Mouse (Mus musculus) MEL (cell line): ENCODE results near the gene Nacc2. TPM values are rescaled to one million over a fixed set of nuclear protein-coding genes. Genes with fewer than 3 reads are reported as not detected.

Experiments
- DNase-seq: peaks from one replicate; pipeline ENCODE4 v3.0.0; 2011; ENCODE audit warnings: low read depth, low spot score
- H3K27ac ChIP-seq: 2 replicates; pipeline ENCODE4 v1.5.1; 2012; ENCODE audit warnings: low read depth, mild to moderate bottlenecking, control low read depth, low read length, moderate library complexity; ENCODE audit not compliant: control insufficient read depth
- H3K27me3 ChIP-seq, 2 experiments: fragments of 150-350 bp in 1 of 2; sonication (generic) in 1 of 2; 2 replicates each; pipeline ENCODE4 v1.6.1; 2012; ENCODE audit warnings: low read length in 2 of 2, mild to moderate bottlenecking in 2 of 2, improper control_type of control experiment in 1 of 2, moderate library complexity in 1 of 2; ENCODE audit not compliant: insufficient read depth in 2 of 2, control insufficient read depth in 1 of 2
- H3K36me3 ChIP-seq, 2 experiments: 2 replicates each; pipeline ENCODE4 v1.6.1; 2012 to 2014; ENCODE audit warnings: low read length in 2 of 2, improper control_type of control experiment in 1 of 2, inconsistent platforms in 1 of 2, mild to moderate bottlenecking in 1 of 2; ENCODE audit not compliant: insufficient read depth in 2 of 2, control insufficient read depth in 1 of 2
- H3K4me1 ChIP-seq, 2 experiments: fragments of 150-350 bp in 1 of 2; sonication (generic) in 1 of 2; 2 replicates each; pipeline ENCODE4 v1.6.1; 2012; ENCODE audit warnings: low read length in 2 of 2, improper control_type of control experiment in 1 of 2, mild to moderate bottlenecking in 1 of 2; ENCODE audit not compliant: insufficient read depth in 2 of 2, control insufficient read depth in 1 of 2
- H3K4me3 ChIP-seq, 2 experiments: fragments of 150-350 bp in 1 of 2; sonication (generic) in 1 of 2; 2 replicates each; pipeline ENCODE4 v1.5.1; 2012; ENCODE audit warnings: low read depth in 2 of 2, low read length in 2 of 2, mild to moderate bottlenecking in 2 of 2, moderate library complexity in 2 of 2, control low read depth in 1 of 2, improper control_type of control experiment in 1 of 2; ENCODE audit not compliant: control insufficient read depth in 1 of 2, insufficient read depth in 1 of 2
- H3K79me2 ChIP-seq: 2 replicates; pipeline ENCODE4 v1.6.1; 2012; ENCODE audit warnings: mild to moderate bottlenecking, low read length, moderate library complexity; ENCODE audit not compliant: control insufficient read depth, poor library complexity, insufficient read depth
- H3K9ac ChIP-seq: 2 replicates; pipeline ENCODE4 v1.6.1; 2012; ENCODE audit warnings: low read depth, mild to moderate bottlenecking, control low read depth, low read length, moderate library complexity; ENCODE audit not compliant: control insufficient read depth, poor library complexity, severe bottlenecking
- H3K9me3 ChIP-seq: fragments of 150-350 bp; sonication (generic); replicated peaks from 2 replicates; pipeline ENCODE4 v1.6.1; 2012; ENCODE audit warnings: mild to moderate bottlenecking, low read length, improper control_type of control experiment, moderate library complexity; ENCODE audit not compliant: insufficient read depth
- CHD2 ChIP-seq: IDR thresholded peaks from 2 replicates; pipeline ENCODE4 v1.6.1; 2011; ENCODE audit warnings: low read length, improper control_type of control experiment
- CTCF ChIP-seq, 3 experiments: IDR thresholded peaks in 2 of 3; conservative IDR thresholded peaks in 1 of 3; 2 replicates each; pipeline ENCODE4 v1.5.1; 2011 to 2012; ENCODE audit warnings: low read length in 3 of 3, low read depth in 2 of 3, mild to moderate bottlenecking in 2 of 3, improper control_type of control experiment in 1 of 3, inconsistent platforms in 1 of 3, mixed read lengths in 1 of 3, moderate library complexity in 1 of 3; ENCODE audit not compliant: control insufficient read depth in 1 of 3, insufficient read depth in 1 of 3, poor library complexity in 1 of 3, severe bottlenecking in 1 of 3
- ELF1 ChIP-seq: IDR thresholded peaks from 2 replicates; pipeline ENCODE4 v1.6.1; 2014; ENCODE audit warnings: low read depth, mild to moderate bottlenecking, inconsistent platforms, low read length, improper control_type of control experiment, moderate library complexity
- EP300 ChIP-seq, 2 experiments: IDR thresholded peaks; 2 replicates each; pipeline ENCODE4 v1.6.1; 2011; ENCODE audit warnings: improper control_type of control experiment in 2 of 2, low read length in 2 of 2, low read depth in 1 of 2, mild to moderate bottlenecking in 1 of 2
- ETS1 ChIP-seq: IDR thresholded peaks from 2 replicates; pipeline ENCODE4 v1.6.1; 2012; ENCODE audit warnings: low read depth, mild to moderate bottlenecking, inconsistent platforms, low read length, improper control_type of control experiment, moderate library complexity
- GABPA ChIP-seq: IDR thresholded peaks from 2 replicates; pipeline ENCODE4 v1.6.1; 2012; ENCODE audit warnings: low read depth, mild to moderate bottlenecking, inconsistent platforms, low read length, improper control_type of control experiment, moderate library complexity
- GATA1 ChIP-seq: IDR thresholded peaks from 2 replicates; pipeline ENCODE4 v1.6.1; 2011; ENCODE audit warnings: low read depth, low read length, improper control_type of control experiment
- HCFC1 ChIP-seq: IDR thresholded peaks from 2 replicates; pipeline ENCODE4 v1.6.1; 2012; ENCODE audit warnings: low read depth, mild to moderate bottlenecking, inconsistent platforms, low read length, improper control_type of control experiment, moderate library complexity
- MAFK ChIP-seq: IDR thresholded peaks from 2 replicates; pipeline ENCODE4 v1.6.1; 2011; ENCODE audit warnings: low read depth, mild to moderate bottlenecking, low read length, improper control_type of control experiment, borderline replicate concordance
- MAX ChIP-seq: IDR thresholded peaks from 2 replicates; pipeline ENCODE4 v1.6.1; 2011; ENCODE audit warnings: low read length, improper control_type of control experiment
- MAZ ChIP-seq: IDR thresholded peaks from 2 replicates; pipeline ENCODE4 v1.6.1; 2012; ENCODE audit warnings: low read depth, mild to moderate bottlenecking, inconsistent platforms, low read length, improper control_type of control experiment
- MEF2A ChIP-seq: IDR thresholded peaks from 2 replicates; pipeline ENCODE4 v1.6.1; 2014; ENCODE audit warnings: low read depth, mild to moderate bottlenecking, inconsistent platforms, low read length, improper control_type of control experiment; ENCODE audit not compliant: poor library complexity, insufficient replicate concordance, severe bottlenecking; ENCODE audit errors: extremely low read depth
- MYB ChIP-seq: IDR thresholded peaks from 2 replicates; pipeline ENCODE4 v1.6.1; 2011; ENCODE audit warnings: mild to moderate bottlenecking, low read depth, low read length, improper control_type of control experiment
- POLR2AphosphoS2 ChIP-seq: IDR thresholded peaks from 2 replicates; pipeline ENCODE4 v1.6.1; 2011; ENCODE audit warnings: low read length, improper control_type of control experiment
- RAD21 ChIP-seq: IDR thresholded peaks from 2 replicates; pipeline ENCODE4 v1.6.1; 2011; ENCODE audit warnings: mild to moderate bottlenecking, low read depth, low read length, improper control_type of control experiment
- SIN3A ChIP-seq: IDR thresholded peaks from 2 replicates; pipeline ENCODE4 v1.6.1; 2012; ENCODE audit warnings: low read length, improper control_type of control experiment, inconsistent platforms
- TAL1 ChIP-seq: IDR thresholded peaks from 2 replicates; pipeline ENCODE4 v1.6.1; 2012; ENCODE audit warnings: mild to moderate bottlenecking, inconsistent platforms, low read length, moderate library complexity, mixed read lengths
- TBP ChIP-seq: IDR thresholded peaks from 2 replicates; pipeline ENCODE4 v1.8.0; 2011; ENCODE audit warnings: low read depth, low read length, improper control_type of control experiment
- TCF12 ChIP-seq: IDR thresholded peaks from 2 replicates; pipeline ENCODE4 v1.6.1; 2014; ENCODE audit warnings: low read depth, mild to moderate bottlenecking, inconsistent platforms, low read length, improper control_type of control experiment, moderate library complexity
- UBTF ChIP-seq: IDR thresholded peaks from 2 replicates; pipeline ENCODE4 v1.6.1; 2012; ENCODE audit warnings: low read depth, mild to moderate bottlenecking, inconsistent platforms, low read length, improper control_type of control experiment, moderate library complexity, borderline replicate concordance; ENCODE audit not compliant: insufficient read depth
- USF1 ChIP-seq: IDR thresholded peaks from 2 replicates; pipeline ENCODE4 v1.6.1; 2014; ENCODE audit warnings: low read depth, mild to moderate bottlenecking, inconsistent platforms, low read length, improper control_type of control experiment, moderate library complexity
- USF2 ChIP-seq, 2 experiments: IDR thresholded peaks; 2 replicates each; pipeline ENCODE4 v1.6.1; 2011 to 2012; ENCODE audit warnings: improper control_type of control experiment in 2 of 2, low read length in 2 of 2, borderline replicate concordance in 1 of 2, inconsistent platforms in 1 of 2, low read depth in 1 of 2, mild to moderate bottlenecking in 1 of 2; ENCODE audit not compliant: insufficient read depth in 1 of 2
- ZC3H11A ChIP-seq: IDR thresholded peaks from 2 replicates; pipeline ENCODE4 v1.6.1; 2012; ENCODE audit warnings: low read depth, mild to moderate bottlenecking, inconsistent platforms, low read length, improper control_type of control experiment
- ZKSCAN1 ChIP-seq: IDR thresholded peaks from 2 replicates; pipeline ENCODE4 v1.6.1; 2012; ENCODE audit warnings: low read depth, mild to moderate bottlenecking, inconsistent platforms, low read length, improper control_type of control experiment, moderate library complexity
- polyA plus RNA-seq, 2 experiments: library from polyadenylated mRNA; stranded (reverse) in 1 of 2; unstranded in 1 of 2; fragments of >175 nt in 1 of 2; fragments of >200 nt in 1 of 2; gene quantifications; 2 replicates each; pipeline versions ENCODE4 v1.2.1 to v1.2.4; 2012; ENCODE audit warnings: low replicate concordance in 2 of 2, low read depth in 1 of 2; ENCODE audit not compliant: insufficient read length in 2 of 2, insufficient read depth in 1 of 2, missing spikeins in 1 of 2
- total RNA-seq: library from RNA; depleted of rRNA; stranded (reverse); fragments of 300-350 nt; gene quantifications from 2 replicates; pipeline ENCODE4 v1.2.3, GENCODE M21; 2012

Nacc2 gene
- total and polyA plus RNA-seq, 3 experiments: 0.19 to 1.7 TPM; not detected in 1

DNA sequence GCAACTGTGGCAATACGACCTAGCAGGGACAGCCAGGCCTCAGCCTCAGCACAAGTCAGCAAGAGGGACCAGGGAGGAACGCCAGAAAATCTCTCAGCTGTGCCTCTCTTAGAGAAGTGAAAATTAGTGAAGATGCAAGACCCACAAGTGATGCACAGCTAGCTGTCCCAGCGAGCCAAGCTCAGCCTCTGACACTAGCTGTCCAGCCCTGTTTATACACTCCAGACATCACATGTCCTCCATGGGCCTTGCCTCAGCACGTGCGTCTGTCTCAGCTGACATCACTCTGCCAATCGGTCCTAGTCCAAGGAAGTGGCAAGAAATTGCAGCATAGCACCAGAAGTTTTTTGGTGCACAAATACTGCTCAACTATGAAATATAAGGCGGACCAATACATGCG, 16.0 kb downstream of the Nacc2 start:
- H3K27ac ChIP-seq: no peak overlapping the region
- H3K79me2 ChIP-seq: no peaks in the 10 kb centered on the region
- H3K27me3 ChIP-seq: peaks cover 0 to 2% of the 10 kb centered on the region in 2 experiments; a peak in 2 of 4 replicates
- DNase-seq: no peak
- H3K4me1 ChIP-seq: no peaks in the 10 kb centered on the region
- H3K9ac ChIP-seq: no peak overlapping the region
- no peaks in the 10 kb centered on the region for H3K36me3 ChIP-seq
- H3K9me3 ChIP-seq: no peaks in the 10 kb centered on the region
- TF ChIP-seq RAD21: no peak
- no peak for TF ChIP-seq EP300 (IDR thresholded peaks at IDR 0.05; ENCODE audit: low read depth in 1 of 2, low read length in 2 of 2)
- TF ChIP-seq ETS1: no peak
- H3K4me3 ChIP-seq: no peak overlapping the region

- Histone ChIP-seq H3K36me3 (no peaks in the 10 kb centered on the region), H3K9ac (no peak overlapping the region), H3K27me3 (peaks cover 0 to 2% of the 10 kb centered on the region in 2 experiments; a peak in 1 of 4 replicates), H3K4me3 (no peak overlapping the region), H3K27ac (no peak overlapping the region), H3K79me2 (no peaks in the 10 kb centered on the region), H3K4me1 (no peaks in the 10 kb centered on the region), H3K9me3 (no peaks in the 10 kb centered on the region)
- no peak for DNase-seq
- TF ChIP-seq ELF1 (no peak), TAL1 (no peak), ZC3H11A (no peak), POLR2AphosphoS2 (no peak), GABPA (no peak), USF2 (IDR thresholded peaks at IDR 0.05; ENCODE audit: borderline replicate concordance in 1 of 2, insufficient read depth in 1 of 2, low read depth in 1 of 2, low read length in 2 of 2) (no peak), USF1 (no peak), CTCF (IDR thresholded peaks at IDR 0.05 in 2 of 3, conservative IDR thresholded peaks at IDR 0.05 in 1 of 3; ENCODE audit: control insufficient read depth in 1 of 3, insufficient read depth in 1 of 3, low read depth in 2 of 3, low read length in 3 of 3, poor library complexity in 1 of 3, severe bottlenecking in 1 of 3) (no peak), MEF2A (no peak)
These were observed 16.8 kb downstream of the Nacc2 start for GRCm38 (mm10) chr2:26106233-26106632.

GRCm38 (mm10) chr2:26100296-26100695, 22.7 kb downstream of the Nacc2 start:
- H3K9me3 ChIP-seq: no peaks in the 10 kb centered on the region
- no peak overlapping the region for H3K9ac ChIP-seq
- H3K36me3 ChIP-seq: no peaks in the 10 kb centered on the region
- H3K79me2 ChIP-seq: no peaks in the 10 kb centered on the region
- TF ChIP-seq MEF2A: no peak
- no peak for TF ChIP-seq MAX
- no peak for TF ChIP-seq ZKSCAN1
- no peak for TF ChIP-seq TCF12
- no peak for TF ChIP-seq GATA1
- TF ChIP-seq CHD2: no peak
- no peak for TF ChIP-seq HCFC1
- no peak for TF ChIP-seq TBP
- no peak for TF ChIP-seq MYB
- TF ChIP-seq SIN3A: no peak
- no peak for TF ChIP-seq UBTF
- no peak for TF ChIP-seq MAZ
- no peak for TF ChIP-seq MAFK
- no peak overlapping the region for H3K27ac ChIP-seq
- no peaks in the 10 kb centered on the region for H3K4me1 ChIP-seq
- no peak for DNase-seq
- peaks cover 0 to 2% of the 10 kb centered on the region in 2 experiments; a peak in 2 of 4 replicates for H3K27me3 ChIP-seq
- no peak overlapping the region for H3K4me3 ChIP-seq
